Mouse (Mus musculus): Measurements from ENCODE around the gene Nampt.

Gene Nampt

GRCm38 (mm10) chr12:32819416-32819815, at the start of gene Nampt:
Gene Nampt (plus strand): TSS chr12:32819545.
- in situ Hi-C loops (cut with MboI, MseI) = no loop called here

GRCm38 (mm10) chr12:32770766-32771165, 48.6 kb upstream of the Nampt start:
- in situ Hi-C loops (cut with MboI, MseI) = no loop called here

DNA sequence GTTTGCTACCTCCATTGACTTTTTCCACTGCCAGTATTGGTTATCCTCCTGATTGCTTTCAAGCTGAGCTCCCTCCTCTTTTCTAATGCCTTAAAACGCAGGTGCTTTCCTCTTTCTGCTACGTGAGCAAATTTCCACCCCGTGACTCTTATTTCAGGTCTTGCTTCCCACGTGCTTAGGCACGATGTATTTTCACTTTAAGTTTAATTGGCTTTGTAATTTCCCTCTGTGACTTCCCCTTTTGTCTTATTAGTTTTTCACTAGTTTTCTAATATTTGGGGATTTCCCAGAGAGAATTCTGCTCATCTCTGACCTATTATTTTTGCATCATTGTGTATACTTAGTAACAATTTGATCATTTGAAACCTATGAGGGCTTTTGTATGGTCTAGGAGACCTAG, 44.8 kb upstream of the Nampt start:
- in situ Hi-C loops (cut with MboI, MseI) = no loop called here

DNA sequence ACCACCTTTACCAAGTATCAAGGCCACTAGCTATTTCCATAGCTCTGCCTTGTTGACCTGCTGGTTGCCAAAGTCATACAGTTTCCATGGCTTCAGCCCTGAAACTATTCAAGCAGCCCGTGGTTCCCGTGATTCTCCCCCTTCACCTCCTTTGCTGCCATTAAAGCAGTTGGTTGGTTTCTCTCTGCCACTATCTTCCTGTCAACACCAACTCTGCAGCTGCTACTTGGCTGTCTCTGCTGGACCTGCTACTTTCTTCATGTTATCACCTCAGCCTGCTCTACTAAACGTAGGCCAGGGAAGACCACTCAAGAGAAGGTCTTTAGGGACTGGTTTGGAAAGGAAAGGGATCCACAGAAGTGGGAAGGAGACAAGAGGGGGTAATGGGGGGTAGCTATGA, 30.3 kb upstream of the Nampt start:
- in situ Hi-C loops (cut with MboI, MseI) = no loop called here

DNA sequence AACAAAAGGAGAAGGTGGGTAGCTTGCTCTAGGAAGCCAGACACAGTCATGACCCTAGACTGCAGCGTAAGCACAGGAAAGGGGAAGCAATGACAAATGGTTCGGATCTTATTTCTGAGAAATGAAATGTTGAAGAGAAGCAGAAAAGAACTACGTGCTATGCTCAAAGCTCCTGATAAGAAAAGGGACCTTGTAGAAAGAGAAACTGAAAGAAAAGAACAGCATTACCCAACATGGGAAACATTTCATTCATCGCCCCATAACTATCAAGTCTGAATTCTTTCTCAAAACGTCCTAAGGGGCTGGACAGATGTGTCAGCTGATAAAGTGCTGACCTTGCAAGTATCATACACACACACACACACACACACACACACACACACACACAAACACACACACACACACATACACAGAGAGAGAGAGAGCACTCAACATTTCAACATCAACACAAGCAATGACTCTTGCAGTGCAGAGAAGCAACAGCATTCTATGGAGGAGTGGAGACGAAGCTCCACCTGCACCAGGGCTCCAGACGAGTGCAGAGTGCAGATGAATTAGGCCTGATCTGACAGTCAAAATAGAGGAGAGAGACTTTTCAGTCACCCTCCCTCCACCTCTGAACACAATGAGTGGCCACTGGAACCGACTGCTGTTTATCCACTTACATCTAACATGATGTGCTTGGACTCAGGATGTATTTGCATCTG, 23.4 kb upstream of the Nampt start:
- in situ Hi-C loops (cut with MboI, MseI) = no loop called here

- in situ Hi-C loops (cut with MboI, MseI) = no loop called here
These were observed 21.9 kb upstream of the Nampt start for GRCm38 (mm10) chr12:32797438-32797837.

DNA sequence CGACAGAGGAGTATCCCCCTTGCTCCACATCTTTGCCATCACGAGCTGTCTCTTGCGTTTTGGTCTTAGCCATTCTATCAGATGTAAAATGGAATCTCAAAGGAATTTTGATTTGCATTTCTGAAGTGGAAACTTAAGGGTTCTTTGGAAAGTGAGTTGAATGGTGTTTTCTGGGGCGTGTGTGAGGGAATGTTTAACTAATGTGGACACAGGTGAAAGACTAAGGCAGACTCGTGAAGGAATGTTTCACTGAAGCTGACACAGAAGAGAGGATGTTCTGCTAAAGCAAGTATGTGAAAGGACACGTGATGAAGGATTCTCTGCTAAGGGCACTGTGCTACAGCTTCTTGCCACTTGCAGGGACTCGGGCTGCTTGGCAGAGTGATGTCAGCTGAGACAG, 18.3 kb upstream of the Nampt start:
- in situ Hi-C loops (cut with MboI, MseI) = no loop called here

DNA sequence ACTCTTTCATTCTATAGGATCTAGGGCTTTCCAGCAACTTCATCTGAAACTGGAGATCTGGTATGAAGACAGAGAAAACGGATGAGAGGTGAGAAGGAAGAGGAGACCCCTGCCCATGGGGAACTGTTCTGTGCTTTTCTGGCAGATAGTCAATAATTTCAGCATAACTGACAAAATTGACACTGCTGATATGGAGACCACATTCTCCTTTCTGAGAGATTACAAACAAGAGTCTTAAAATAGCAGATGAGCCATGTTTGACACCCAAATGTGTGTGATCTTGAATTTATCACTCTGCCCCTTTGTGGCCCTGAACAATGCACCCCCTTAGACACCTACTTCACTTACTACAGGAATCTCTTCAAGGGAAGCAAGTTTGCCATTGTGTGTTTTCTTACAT, 13.8 kb upstream of the Nampt start:
- in situ Hi-C loops (cut with MboI, MseI) = no loop called here

- in situ Hi-C loops (cut with MboI, MseI) = loop anchor here (5.0 kb wide), 1 partner anchor 132 kb away; the partner anchor contains the start of gene Sypl
These were observed 669 bp downstream of the Nampt start for GRCm38 (mm10) chr12:32819823-32820605.

GRCm38 (mm10) chr12:32820688-32821503, 1.6 kb downstream of the Nampt start:
- in situ Hi-C loops (cut with MboI, MseI) = loop anchor here (5.0 kb wide), 1 partner anchor 131 kb away; the partner anchor contains the start of gene Sypl

GRCm38 (mm10) chr12:32821504-32822011, 2.2 kb downstream of the Nampt start:
- in situ Hi-C loops (cut with MboI, MseI) = loop anchor here (5.0 kb wide), 1 partner anchor 131 kb away; the partner anchor contains the start of gene Sypl

DNA sequence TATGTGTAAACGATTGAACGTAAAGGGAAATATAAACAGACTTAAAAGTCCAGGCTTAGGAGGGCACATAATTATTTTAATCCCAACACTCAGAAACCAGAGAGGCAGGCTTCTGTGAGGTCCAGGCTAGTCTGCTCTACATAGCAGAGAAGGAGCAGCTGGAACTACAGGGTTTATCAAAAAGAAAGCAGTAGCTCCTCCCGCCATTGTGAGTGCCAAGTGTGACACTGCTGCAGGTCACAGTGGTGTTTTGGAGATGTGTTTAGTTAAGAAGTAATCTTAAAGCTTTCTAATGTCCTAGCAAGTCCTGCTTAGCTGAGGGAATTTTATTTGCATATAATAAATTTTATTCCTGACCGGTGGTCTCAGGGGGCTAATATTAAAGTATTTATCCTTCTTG, 2.7 kb downstream of the Nampt start:
- in situ Hi-C loops (cut with MboI, MseI) = loop anchor here (5.0 kb wide), 1 partner anchor 130 kb away; the partner anchor contains the start of gene Sypl

DNA sequence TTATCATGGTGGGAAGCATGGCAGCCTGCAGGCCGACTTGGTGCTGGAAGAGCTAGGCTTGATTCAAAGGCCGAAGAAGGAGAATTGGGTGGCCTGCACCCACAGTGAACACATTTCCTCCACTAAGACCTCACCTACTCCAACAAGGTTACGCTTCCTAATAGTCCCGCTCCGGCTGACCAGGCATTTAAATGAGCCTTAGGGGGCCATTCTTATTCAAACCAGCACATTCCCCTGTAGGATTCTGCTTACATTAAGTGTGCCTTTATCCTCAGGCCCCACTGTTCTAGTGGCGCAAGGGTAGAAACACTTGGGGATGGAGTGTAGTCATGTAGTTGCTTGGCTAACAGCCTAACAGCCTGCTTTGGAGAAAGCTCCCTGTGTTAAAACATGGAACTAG, 5.2 kb downstream of the Nampt start:
- in situ Hi-C loops (cut with MboI, MseI) = loop anchor here (5.0 kb wide), 1 partner anchor 128 kb away; the partner anchor contains the start of gene Sypl

DNA sequence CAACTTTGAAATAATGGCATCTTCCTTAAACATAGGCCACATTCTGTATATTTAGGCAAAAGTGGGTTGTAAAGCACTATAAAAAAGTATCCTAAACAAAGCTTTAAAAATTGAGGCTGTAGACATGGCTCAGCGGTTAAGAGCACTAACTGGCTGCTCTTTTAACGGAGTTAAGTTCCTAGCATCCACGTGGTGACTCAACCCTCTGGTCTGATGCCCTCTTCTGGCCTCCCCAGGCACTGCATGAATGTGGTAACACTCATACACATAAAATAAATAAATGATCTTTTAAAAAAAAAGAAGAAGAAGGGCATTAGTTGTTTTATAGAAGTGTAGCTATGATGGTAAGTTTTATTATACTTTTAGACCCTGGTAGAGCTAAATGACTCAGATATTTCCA, 7.6 kb downstream of the Nampt start:
- in situ Hi-C loops (cut with MboI, MseI) = no loop called here

- in situ Hi-C loops (cut with MboI, MseI) = no loop called here
These were observed 8.9 kb downstream of the Nampt start for GRCm38 (mm10) chr12:32828137-32828760.

GRCm38 (mm10) chr12:32829321-32830090, 10.2 kb downstream of the Nampt start:
- in situ Hi-C loops (cut with MboI, MseI) = no loop called here

DNA sequence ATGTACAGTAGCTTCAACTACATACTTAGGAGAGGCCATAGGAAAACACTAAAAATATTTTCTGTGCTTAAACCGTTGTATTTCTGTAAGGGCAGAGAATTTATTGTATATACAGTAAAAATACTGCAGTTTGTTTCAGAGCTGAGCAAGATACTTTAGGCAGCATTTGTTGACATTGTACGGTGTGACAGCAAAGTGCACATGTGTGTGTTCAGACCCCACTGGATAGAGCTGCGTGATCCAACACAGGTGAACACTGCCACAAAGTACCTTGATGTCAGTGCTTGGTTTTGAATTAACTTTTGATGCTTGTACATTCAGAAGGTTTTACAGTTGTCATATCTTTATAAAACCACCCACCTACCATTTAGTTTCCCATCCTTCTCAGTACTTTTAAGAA, 12.7 kb downstream of the Nampt start:
- in situ Hi-C loops (cut with MboI, MseI) = no loop called here

- in situ Hi-C loops (cut with MboI, MseI) = no loop called here
These were observed 15.4 kb downstream of the Nampt start for GRCm38 (mm10) chr12:32834781-32835180.

- in situ Hi-C loops (cut with MboI, MseI) = no loop called here
These were observed 15.9 kb downstream of the Nampt start for GRCm38 (mm10) chr12:32835235-32835634.

DNA sequence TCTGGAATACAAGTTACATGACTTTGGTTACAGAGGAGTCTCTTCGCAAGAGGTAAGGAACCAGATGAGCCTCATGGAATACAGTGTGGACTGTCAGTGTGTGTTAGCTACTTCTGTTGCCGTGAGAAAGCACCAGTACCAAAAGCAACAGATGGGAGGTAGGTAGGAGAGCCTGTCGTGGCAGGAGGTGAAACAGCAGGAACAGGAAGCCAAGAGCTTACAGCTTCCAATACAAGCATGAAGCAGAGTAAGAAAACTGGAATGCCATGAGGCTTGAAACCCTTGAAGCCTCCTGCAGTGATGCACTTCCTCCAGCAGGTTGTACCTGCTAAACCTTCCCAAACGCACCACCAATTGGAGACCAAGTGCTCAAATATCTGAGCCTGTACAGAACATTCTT, 19.1 kb downstream of the Nampt start:
- in situ Hi-C loops (cut with MboI, MseI) = no loop called here

Measured in T-helper 2 cell (primary cell).